Mouse (Mus musculus) gonadal fat pad, adult 2 months (tissue): Measurements from ENCODE around the gene Rac3. TPM values are rescaled to one million over a fixed set of nuclear protein-coding genes. Genes with fewer than 3 reads are reported as not detected.

Experiments
- DNase-seq: peaks from one replicate; pipeline ENCODE4 v3.0.0-alpha.2; 2012; ENCODE audit warnings: low read depth
- polyA plus RNA-seq: library from polyadenylated mRNA; depleted of rRNA; stranded (reverse); fragments of >200 nt; gene quantifications from 2 replicates; pipeline ENCODE4 v1.2.3, GENCODE M21; 2012

Gene Rac3
- polyA plus RNA-seq, 1 experiment = 19.0 TPM

GRCm38 (mm10) chr11:120706120-120706519 lies 15.2 kb upstream of the Rac3 start:
- no peak for DNase-seq

GRCm38 (mm10) chr11:120707225-120707624 lies 14.0 kb upstream of the Rac3 start:
- no peak for DNase-seq

GRCm38 (mm10) chr11:120707969-120708368 lies 13.3 kb upstream of the Rac3 start:
- DNase-seq = no peak

GRCm38 (mm10) chr11:120709551-120709950 lies 11.7 kb upstream of the Rac3 start:
- DNase-seq = no peak

- DNase-seq = no peak
Observed at GRCm38 (mm10) chr11:120710672-120711071, 10.6 kb upstream of the Rac3 start.

- no peak for DNase-seq
Observed at GRCm38 (mm10) chr11:120711980-120712604, 9.2 kb upstream of the Rac3 start.

- no peak for DNase-seq
Observed at GRCm38 (mm10) chr11:120712771-120713568, 8.3 kb upstream of the Rac3 start.

- DNase-seq = no peak
Observed at GRCm38 (mm10) chr11:120713580-120714518, 7.4 kb upstream of the Rac3 start, which contains the start of the genes Cenpx and Lrrc45. TSS of gene Cenpx (minus strand) at chr11:120713738. TSS of gene Lrrc45 (plus strand) at chr11:120713925.

GRCm38 (mm10) chr11:120714546-120714945 lies 6.7 kb upstream of the Rac3 start:
- no peak for DNase-seq

- DNase-seq = no peak
Observed at GRCm38 (mm10) chr11:120715131-120715530, 6.1 kb upstream of the Rac3 start.

- no peak for DNase-seq
Observed at GRCm38 (mm10) chr11:120719242-120719641, 2.0 kb upstream of the Rac3 start.

GRCm38 (mm10) chr11:120719841-120720376 lies 1.4 kb upstream of the Rac3 start:
- no peak for DNase-seq

GRCm38 (mm10) chr11:120720450-120720849 lies 820 bp upstream of the Rac3 start:
- no peak for DNase-seq

GRCm38 (mm10) chr11:120722067-120722630 lies 879 bp downstream of the Rac3 start:
- DNase-seq = no peak

- no peak for DNase-seq
Observed at GRCm38 (mm10) chr11:120722761-120723382, 1.6 kb downstream of the Rac3 start.

GRCm38 (mm10) chr11:120723509-120723908 lies 2.2 kb downstream of the Rac3 start:
- no peak for DNase-seq

GRCm38 (mm10) chr11:120726243-120727168 lies 5.2 kb downstream of the Rac3 start:
- no peak for DNase-seq

- no peak for DNase-seq
Observed at GRCm38 (mm10) chr11:120727169-120727527, 5.9 kb downstream of the Rac3 start, which contains the start of gene Dcxr. TSS of gene Dcxr (minus strand) at chr11:120727281.

- no peak for DNase-seq
Observed at GRCm38 (mm10) chr11:120727564-120727963, 6.3 kb downstream of the Rac3 start.
